Comparison of ENCODE assay signal across 8 mouse cellular contexts in genomic region chr2:71528714-71529510, GRCm38 (mm10). TPM values are rescaled to one million over a fixed set of nuclear protein-coding genes. Genes with fewer than 3 reads are reported as not detected.
DNase-seq lines count a peak whose midpoint lies in the region; ATAC-seq and TF ChIP-seq lines count a peak whose summit lies in the region.

No protein-coding gene starts in this region.

- H3K4me2 ChIP-seq in embryonic facial prominence, embryonic 15.5 days (replicated peaks), result peak overlapping the region; percentile 88

- H3K27ac ChIP-seq in embryonic facial prominence, embryonic 15.5 days (replicated peaks), result peak overlapping the region; percentile 71
- peak overlapping the region; percentile 75 for H3K27ac ChIP-seq in limb, embryonic 10.5 days
- H3K27ac ChIP-seq in olfactory bulb, adult 2 months (ENCODE audit: insufficient read depth, low read depth, low read length), result peak overlapping the region; percentile 87

- peak overlapping the region; percentile 35 for H3K9ac ChIP-seq in embryonic facial prominence, embryonic 15.5 days

- no peak for DNase-seq in limb, embryonic 10.5 days (ENCODE audit: low spot score)
- no peak for DNase-seq in layer of hippocampus, adult 9-10 months (ENCODE audit: low spot score)
- DNase-seq in yolk sac, embryonic 10.5 days (ENCODE audit: low spot score), result no peak
- DNase-seq in frontal cortex, postnatal 14 days (ENCODE audit: low spot score in 2 of 2), result no peak

- peak; percentile 31; the same call in 1 of the 2 replicates for TF ChIP-seq POLR2A in olfactory bulb, adult 2 months (IDR thresholded peaks at IDR 0.05; ENCODE audit: insufficient read depth, low read depth, low read length)

- no peak for ATAC-seq in megakaryocyte, adult 5-6 weeks (ENCODE audit: poor library complexity, severe bottlenecking)
- ATAC-seq in embryonic facial prominence, embryonic 15.5 days (ENCODE audit: insufficient number of reproducible peaks, low FRiP score, low TSS enrichment, low read depth), result peak; percentile 35

- H3K27me3 ChIP-seq in megakaryocyte, embryonic 14.5 days (replicated peaks), result peaks cover 98% of the 10 kb centered on the region
- peaks cover 96% of the 10 kb centered on the region for H3K27me3 ChIP-seq in embryonic facial prominence, embryonic 15.5 days
- H3K27me3 ChIP-seq in limb, embryonic 10.5 days (ENCODE audit: low read depth, poor library complexity, severe bottlenecking), result peaks cover 100% of the 10 kb centered on the region

- under 1% methylated on average over 56 of the region's 57 CpGs for WGBS in embryonic facial prominence, embryonic 15.5 days
- WGBS in limb, embryonic 10.5 days, result under 1% methylated on average over 57 of the region's 57 CpGs
- WGBS in olfactory bulb, adult 2 months, result under 1% methylated on average over 56 of the region's 57 CpGs

- TF ChIP-seq CTCF in olfactory bulb, adult 2 months (IDR thresholded peaks at IDR 0.05; ENCODE audit: insufficient read depth, low read depth, low read length), result no peak

- peak overlapping the region; percentile 89 for H3K4me3 ChIP-seq in megakaryocyte, embryonic 14.5 days (replicated peaks)
- H3K4me3 ChIP-seq in embryonic facial prominence, embryonic 15.5 days (replicated peaks), result peak overlapping the region; percentile 53
- peak overlapping the region; percentile 60 for H3K4me3 ChIP-seq in limb, embryonic 10.5 days
- peak overlapping the region; percentile 56 for H3K4me3 ChIP-seq in olfactory bulb, adult 2 months (ENCODE audit: insufficient read depth, low read depth, low read length)

- H3K9me3 ChIP-seq in megakaryocyte, embryonic 14.5 days, result peaks cover 2% of the 10 kb centered on the region; the same call in 1 of the 2 replicates
- no peaks in the 10 kb centered on the region for H3K9me3 ChIP-seq in embryonic facial prominence, embryonic 15.5 days (replicated peaks)
- no peaks in the 10 kb centered on the region for H3K9me3 ChIP-seq in limb, embryonic 10.5 days (replicated peaks)

- peaks cover 55% of the 10 kb centered on the region for H3K4me1 ChIP-seq in megakaryocyte, embryonic 14.5 days
- peaks cover 38% of the 10 kb centered on the region for H3K4me1 ChIP-seq in embryonic facial prominence, embryonic 15.5 days
- H3K4me1 ChIP-seq in limb, embryonic 10.5 days, result peaks cover 46% of the 10 kb centered on the region
- peaks cover 19% of the 10 kb centered on the region for H3K4me1 ChIP-seq in olfactory bulb, adult 2 months (ENCODE audit: control insufficient read depth, insufficient read depth, low read length)

- no peaks in the 10 kb centered on the region for H3K36me3 ChIP-seq in megakaryocyte, embryonic 14.5 days (replicated peaks; ENCODE audit: low read length)
- no peaks in the 10 kb centered on the region for H3K36me3 ChIP-seq in embryonic facial prominence, embryonic 15.5 days
- no peaks in the 10 kb centered on the region for H3K36me3 ChIP-seq in limb, embryonic 10.5 days

RNA-seq across cellular contexts. Expression of gene Dlx1, which starts 1.0 kb away (rescaled TPM):
- 0.31 TPM in 1 of 2 replicates, not detected in the other for polyA plus RNA-seq in megakaryocyte, embryonic 14.5 days (2012; ENCODE audit: insufficient read depth, low replicate concordance)
- not detected in 2 replicates for total RNA-seq in megakaryocyte, adult 5-6 weeks (2015)
- not detected in 2 replicates for total RNA-seq in megakaryocyte, adult 5-6 weeks (2017)
- 9.7 and 12.5 TPM in 2 replicates for polyA plus RNA-seq in embryonic facial prominence, embryonic 15.5 days (2015; fragmentation: Nextera tagmentation; extraction: Ambion mirVana)
- polyA plus RNA-seq in limb, embryonic 10.5 days (2016; fragmentation: Nextera tagmentation; extraction: Ambion mirVana), result 5.7 and 9.0 TPM in 2 replicates
- polyA plus RNA-seq in olfactory bulb, adult 2 months (2012; ENCODE audit: insufficient read depth, insufficient read length, low replicate concordance, missing spikeins), result 355 TPM in 1 of 2 replicates, not detected in the other

RNA-seq across cellular contexts. Expression of gene Dlx2, which starts 17.6 kb away (rescaled TPM):
- polyA plus RNA-seq in megakaryocyte, embryonic 14.5 days (2012; ENCODE audit: insufficient read depth, low replicate concordance), result not detected in 2 replicates
- total RNA-seq in megakaryocyte, adult 5-6 weeks (2015), result not detected in 2 replicates
- not detected in 2 replicates for total RNA-seq in megakaryocyte, adult 5-6 weeks (2017)
- polyA plus RNA-seq in embryonic facial prominence, embryonic 15.5 days (2015; fragmentation: Nextera tagmentation; extraction: Ambion mirVana), result 6.2 and 8.5 TPM in 2 replicates
- 4.9 and 7.2 TPM in 2 replicates for polyA plus RNA-seq in limb, embryonic 10.5 days (2016; fragmentation: Nextera tagmentation; extraction: Ambion mirVana)
- polyA plus RNA-seq in olfactory bulb, adult 2 months (2012; ENCODE audit: insufficient read depth, insufficient read length, low replicate concordance, missing spikeins), result not detected in 2 replicates

Comparison
In these comparisons a context has a peak if more than half of its experiments do, and no peak if none do; other contexts are left out.
1. RNA of gene Dlx1, which starts 1.0 kb away (polyA plus RNA-seq): 355 TPM in olfactory bulb, adult 2 months; 9.7 to 12.5 TPM in embryonic facial prominence, embryonic 15.5 days, 5.7 to 9.0 TPM in limb, embryonic 10.5 days and 0.31 TPM in megakaryocyte, embryonic 14.5 days; every median in the first group is over 10 times any median in the second.
2. Peak in every context shown above with its lines, with median percentiles within 50 percentile points of each other: H3K4me3 ChIP-seq and H3K27ac ChIP-seq.